Mouse (Mus musculus): ENCODE data around the gene Syce2. TPM values are rescaled to one million over a fixed set of nuclear protein-coding genes. Genes with fewer than 3 reads are reported as not detected.

Gene Syce2
- total RNA-seq (2023): 7.3 and 11.1 TPM in 2 replicates

GRCm38 (mm10) chr8:84871376-84872308 lies at the start of gene Syce2:
TSS of gene Syce2 (plus strand) at chr8:84872111.

DNA sequence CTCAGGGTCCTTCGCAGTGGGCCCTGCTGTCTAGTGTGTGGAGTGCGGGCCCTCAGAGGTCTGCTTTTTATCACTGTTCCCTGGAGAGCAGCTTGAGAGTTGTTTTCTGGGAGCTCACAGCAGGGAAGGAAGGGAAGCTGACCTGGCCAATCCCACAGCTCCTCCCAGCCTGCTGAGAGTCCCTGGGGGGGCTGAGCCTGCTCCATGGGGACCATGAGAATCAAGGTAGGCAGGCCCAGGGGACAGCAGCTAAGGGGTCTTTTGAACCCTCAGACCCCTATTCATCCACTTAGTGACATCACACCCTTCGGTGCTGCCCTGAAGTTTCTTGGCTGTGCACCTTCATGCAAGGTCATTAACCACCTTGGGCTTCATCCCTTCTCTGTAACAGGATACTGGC lies 49.2 kb upstream of the Syce2 start, which contains the start of gene Dand5:
Gene Dand5 (minus strand): TSS at position 101 of the 400 bp plus-strand sequence.

DNA sequence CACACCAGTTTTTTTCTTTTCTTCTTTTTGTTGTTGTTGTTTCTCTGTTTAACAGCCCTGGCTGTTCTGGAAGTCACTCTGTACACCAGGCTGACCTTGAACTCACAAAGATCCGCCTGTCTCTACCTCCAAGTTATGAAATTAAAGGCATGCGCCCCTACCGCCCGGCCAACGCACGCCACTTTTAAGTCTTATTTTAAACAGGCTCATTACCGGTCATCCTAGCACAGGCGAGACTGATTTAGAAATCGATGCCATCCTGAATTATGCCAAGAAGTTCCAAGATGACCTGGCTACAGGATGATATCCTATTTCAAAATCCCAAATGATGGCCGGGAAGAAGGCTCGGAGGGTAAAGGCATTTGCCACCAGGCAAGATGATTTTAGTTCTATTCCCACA lies 40.4 kb upstream of the Syce2 start, which contains the start of gene Gadd45gip1:
Gene Gadd45gip1 (plus strand): TSS at position 33 of the 400 bp plus-strand sequence.

DNA sequence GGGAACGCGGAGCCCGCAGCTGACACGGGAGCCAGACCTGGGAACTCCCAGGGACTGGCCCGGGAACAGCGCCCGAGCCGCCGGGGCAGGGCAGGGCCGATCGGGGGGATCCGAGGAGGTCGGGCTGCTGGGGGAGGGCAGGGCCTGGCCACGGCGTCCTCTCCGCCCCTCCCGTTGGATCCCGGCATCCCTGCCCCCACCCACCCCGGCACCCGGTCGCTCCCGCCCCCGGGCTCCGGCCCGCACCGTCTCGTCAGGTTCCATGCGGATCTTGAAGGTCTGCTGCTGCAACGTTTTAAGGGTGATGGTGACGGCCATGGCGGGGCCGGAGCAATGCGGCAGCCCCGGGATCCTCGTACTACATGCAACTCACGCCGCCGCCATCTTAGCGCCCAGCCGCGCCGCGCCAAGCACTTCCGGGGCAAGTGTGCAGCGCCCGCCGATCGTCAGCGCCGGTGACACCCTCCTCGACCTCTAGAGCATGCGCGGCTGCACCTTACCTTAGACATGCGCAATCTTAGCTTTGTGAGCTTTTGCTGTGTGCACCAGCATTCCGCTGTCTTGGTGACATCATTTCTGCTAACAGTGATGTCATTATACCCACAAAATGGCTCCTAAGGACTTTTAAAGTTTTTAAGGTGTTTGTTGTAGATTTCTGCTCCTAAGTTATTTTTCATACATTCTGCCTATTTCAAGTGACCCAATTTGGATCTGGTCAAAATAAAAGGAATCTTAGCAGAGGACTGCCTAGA lies 31.5 kb upstream of the Syce2 start, which contains the start of gene Rad23a:
Gene Rad23a (minus strand): TSS at position 418 of the 752 bp plus-strand sequence.

GRCm38 (mm10) chr8:84846722-84847572 lies 25.0 kb upstream of the Syce2 start, which contains the start of gene Calr:
TSS of gene Calr (minus strand) at chr8:84846934.

GRCm38 (mm10) chr8:84856864-84857441 lies 15.0 kb upstream of the Syce2 start, which contains the start of gene Farsa:
TSS of gene Farsa (plus strand) at chr8:84856989.

DNA sequence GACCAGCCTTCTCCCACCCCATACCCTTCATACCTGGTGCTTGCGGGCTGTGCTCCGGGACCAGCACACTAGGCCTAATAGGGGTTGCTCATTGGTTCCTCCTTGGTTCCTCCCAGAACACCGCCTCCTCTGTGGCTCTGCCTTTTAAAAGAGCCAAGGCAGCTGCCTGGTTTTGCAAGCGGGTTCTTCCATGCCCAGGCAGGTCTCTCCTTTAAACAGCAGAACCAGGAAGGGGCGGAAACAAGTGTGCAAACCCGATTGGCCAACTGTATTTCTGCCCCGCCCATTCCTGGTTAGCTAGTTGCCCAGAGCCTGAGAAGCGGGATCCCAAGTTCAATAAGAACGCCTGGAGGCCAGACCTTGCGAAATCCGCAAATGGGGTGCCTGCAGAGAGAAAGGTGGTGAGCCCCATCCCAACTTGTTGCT lies 21.8 kb downstream of the Syce2 start, which contains the start of gene Gcdh:
Gene Gcdh (minus strand): TSS at position 213 of the 426 bp plus-strand sequence.

DNA sequence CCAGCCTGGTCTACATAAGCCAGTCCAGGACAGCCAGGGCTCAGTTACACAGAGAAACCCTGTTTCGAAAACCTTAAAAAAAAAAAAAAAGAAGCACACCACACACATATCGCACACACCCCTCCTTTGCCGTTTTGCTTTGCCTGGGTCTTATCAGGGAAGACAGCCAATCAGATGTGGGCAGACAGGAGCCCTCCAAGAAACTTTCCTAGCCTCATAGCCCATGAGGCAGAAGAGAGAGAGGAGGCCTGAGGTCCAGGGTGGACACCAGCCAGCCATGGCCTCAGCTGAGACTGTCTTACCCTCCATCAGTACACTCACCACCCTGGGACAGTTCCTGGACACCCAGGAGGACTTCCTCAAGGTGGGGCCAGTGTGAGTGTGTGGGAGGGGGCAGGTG lies 29.8 kb downstream of the Syce2 start, which contains the start of gene Klf1:
Gene Klf1 (plus strand): TSS at position 177 of the 400 bp plus-strand sequence.

DNA sequence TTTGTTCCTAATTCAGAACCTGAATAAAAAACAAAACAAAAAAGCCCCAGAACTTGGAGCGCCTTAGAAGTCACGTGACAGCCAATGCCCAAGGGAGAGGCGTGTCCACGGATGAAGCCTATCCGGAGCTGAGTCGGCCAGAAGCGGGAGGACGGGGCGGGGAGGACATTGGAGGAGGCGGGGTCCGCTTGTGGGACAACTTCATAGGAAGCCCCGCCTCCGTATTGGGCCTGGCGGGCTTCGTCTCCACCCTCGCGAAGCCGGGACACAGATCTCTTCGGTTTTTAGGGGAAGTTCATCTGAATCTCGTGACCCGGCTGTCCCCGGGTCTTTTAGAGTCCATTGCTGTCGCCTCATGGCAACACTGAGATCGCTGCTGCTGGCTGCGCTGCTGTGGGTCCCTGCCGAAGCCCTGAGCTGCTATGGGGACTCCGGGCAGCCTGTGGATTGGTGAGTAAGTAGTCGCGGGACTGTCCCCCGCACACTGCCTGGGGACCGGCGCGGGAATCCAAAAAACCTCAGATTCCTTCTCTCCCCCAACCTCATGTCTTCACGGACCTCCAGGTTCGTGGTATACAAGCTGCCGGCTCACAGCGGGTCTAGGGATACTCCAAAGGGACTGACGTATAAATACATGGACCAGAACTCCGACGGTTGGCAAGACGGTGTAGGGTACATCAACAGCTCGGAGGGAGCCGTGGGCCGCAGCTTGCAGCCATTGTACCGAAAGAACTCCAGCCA lies 36.7 kb downstream of the Syce2 start, which contains the start of gene Dnase2a:
Gene Dnase2a (plus strand): TSS at position 140 of the 741 bp plus-strand sequence.

GRCm38 (mm10) chr8:84936962-84937546 lies 65.1 kb downstream of the Syce2 start, which contains the start of gene Mast1:
TSS of gene Mast1 (minus strand) at chr8:84937359.

Other genes starting within 250 kb of the Syce2 start
- gene Ier2, start 209.3 kb upstream of the Syce2 start, total RNA-seq (2023): 1,006 and 1,033 TPM in 2 replicates
- gene Trmt1, start 185.8 kb upstream of the Syce2 start, total RNA-seq (2023): 23.4 and 32.0 TPM in 2 replicates
- gene Nacc1, start 184.2 kb upstream of the Syce2 start, total RNA-seq (2023): 29.3 and 31.5 TPM in 2 replicates
- 72.0 and 81.6 TPM in 2 replicates for gene Lyl1, start 170.7 kb upstream of the Syce2 start, total RNA-seq (2023)
- 3.3 TPM in 2 replicates for gene G430095P16Rik, start 149.1 kb upstream of the Syce2 start, total RNA-seq (2023)
- gene Nfix, start 71.8 kb upstream of the Syce2 start, total RNA-seq (2023): 11.2 and 14.3 TPM in 2 replicates
- gene Dand5, start 49.3 kb upstream of the Syce2 start, total RNA-seq (2023): 0.38 and 1.1 TPM in 2 replicates
- gene Gadd45gip1, start 40.6 kb upstream of the Syce2 start, total RNA-seq (2023): 4.2 and 5.3 TPM in 2 replicates
- 23.0 and 25.5 TPM in 2 replicates for gene Rad23a, start 31.4 kb upstream of the Syce2 start, total RNA-seq (2023)
- gene Calr, start 25.2 kb upstream of the Syce2 start, total RNA-seq (2023): 301 and 316 TPM in 2 replicates
- gene Farsa, start 15.1 kb upstream of the Syce2 start, total RNA-seq (2023): 26.9 and 37.7 TPM in 2 replicates
- 5.3 and 5.7 TPM in 2 replicates for gene Gcdh, start 21.8 kb downstream of the Syce2 start, total RNA-seq (2023)
- gene Klf1, start 29.8 kb downstream of the Syce2 start, total RNA-seq (2023): 1.0 TPM in 1 of 2 replicates, not detected in the other
- 15.4 and 20.9 TPM in 2 replicates for gene Dnase2a, start 36.4 kb downstream of the Syce2 start, total RNA-seq (2023)
- gene Mast1, start 65.2 kb downstream of the Syce2 start, total RNA-seq (2023): 0.09 and 0.70 TPM in 2 replicates
- gene Rtbdn, start 74.9 kb downstream of the Syce2 start, total RNA-seq (2023): not detected in 2 replicates
- gene Gm49661, start 97.3 kb downstream of the Syce2 start, total RNA-seq (2023): not detected in 2 replicates
- gene Prdx2, start 97.5 kb downstream of the Syce2 start, total RNA-seq (2023): 32.5 and 39.5 TPM in 2 replicates
- gene Rnaseh2a, start 97.7 kb downstream of the Syce2 start, total RNA-seq (2023): 19.9 and 24.8 TPM in 2 replicates
- gene Junb, start 106.6 kb downstream of the Syce2 start, total RNA-seq (2023): 1,149 and 1,207 TPM in 2 replicates
- gene Hook2, start 118.5 kb downstream of the Syce2 start, total RNA-seq (2023): 0.54 and 1.8 TPM in 2 replicates
- not detected in 2 replicates for gene Best2, start 142.4 kb downstream of the Syce2 start, total RNA-seq (2023)
- 53.9 and 55.6 TPM in 2 replicates for gene Asna1, start 153.2 kb downstream of the Syce2 start, total RNA-seq (2023)
- 154 and 161 TPM in 2 replicates for gene Trir, start 154.7 kb downstream of the Syce2 start, total RNA-seq (2023)
- gene Tnpo2, start 164.8 kb downstream of the Syce2 start, total RNA-seq (2023): 28.2 and 28.5 TPM in 2 replicates
- gene Fbxw9, start 187.9 kb downstream of the Syce2 start, total RNA-seq (2023): 4.7 and 10.4 TPM in 2 replicates
- not detected in 2 replicates for gene Gm5741, start 195.9 kb downstream of the Syce2 start, total RNA-seq (2023)
- gene Dhps, start 199.6 kb downstream of the Syce2 start, total RNA-seq (2023): 37.9 and 52.8 TPM in 2 replicates
- gene Wdr83os, start 208.6 kb downstream of the Syce2 start, total RNA-seq (2023): 28.6 and 31.0 TPM in 2 replicates
- 8.1 and 13.9 TPM in 2 replicates for gene Wdr83, start 209.2 kb downstream of the Syce2 start, total RNA-seq (2023)
- 289 and 376 TPM in 2 replicates for gene Man2b1, start 211.2 kb downstream of the Syce2 start, total RNA-seq (2023)

All from neutrophil, adult 65 days (primary cell).